Mouse (Mus musculus) lung, embryonic 16.5 days (tissue): ENCODE measurements around the gene Wdr83os. TPM values are rescaled to one million over a fixed set of nuclear protein-coding genes. Genes with fewer than 3 reads are reported as not detected.

ENCODE experiments used
- ATAC-seq: fragments of 200-750 bp; cut with Nextera tagmentation; 2 replicates; pipeline ENCODE4 v1.8.0; 2017; ENCODE audit warnings: low read depth, mild to moderate bottlenecking, moderate library complexity
- H3K27ac ChIP-seq: fragments of 300-500 bp; sonication (generic); 2 replicates; pipeline ENCODE4 v1.5.1; 2014; ENCODE audit warnings: mild to moderate bottlenecking, control low read depth, low read length
- H3K27me3 ChIP-seq: fragments of 300-500 bp; sonication (generic); 2 replicates; pipeline ENCODE4 v1.6.1; 2014; ENCODE audit warnings: low read depth, low read length, mixed read lengths; ENCODE audit not compliant: control insufficient read depth, insufficient read depth
- H3K36me3 ChIP-seq: fragments of 300-500 bp; sonication (generic); 2 replicates; pipeline ENCODE4 v1.6.1; 2014; ENCODE audit warnings: low read length; ENCODE audit not compliant: control insufficient read depth, insufficient read depth
- H3K4me1 ChIP-seq: fragments of 300-500 bp; sonication (generic); replicated peaks from 2 replicates; pipeline ENCODE4 v1.6.1; 2014; ENCODE audit warnings: low read length, mixed read lengths; ENCODE audit not compliant: control insufficient read depth, insufficient read depth
- H3K4me2 ChIP-seq: fragments of 300-500 bp; sonication (generic); 2 replicates; pipeline ENCODE4 v1.6.1; 2014; ENCODE audit warnings: low read depth, low read length, control low read depth
- H3K4me3 ChIP-seq: fragments of 300-500 bp; sonication (generic); 2 replicates; pipeline ENCODE4 v1.5.1; 2014; ENCODE audit warnings: mild to moderate bottlenecking, low read length, control low read depth
- H3K9ac ChIP-seq: fragments of 300-500 bp; sonication (generic); 2 replicates; pipeline ENCODE4 v1.6.1; 2014; ENCODE audit warnings: low read length, control low read depth
- H3K9me3 ChIP-seq: fragments of 300-500 bp; sonication (generic); 2 replicates; pipeline ENCODE4 v1.6.1; 2016; ENCODE audit warnings: low read length; ENCODE audit not compliant: control insufficient read depth
- WGBS: fragments of 180-500 bp; shearing (Covaris S2); extraction: QIAGEN DNeasy Blood & Tissue Kit; methylation state at CpG from one replicate; pipeline ENCODE4 v1.1.7; 2014; 5-methylcytosine and 5-hydroxymethylcytosine counted together
- polyA plus RNA-seq: library from polyadenylated mRNA; unstranded; fragments of >200 nt; fragmentation: Nextera tagmentation; extraction: Ambion mirVana; gene quantifications from 2 replicates; pipeline ENCODE4 v1.2.1, GENCODE M21; 2015

Wdr83os gene
- polyA plus RNA-seq, 1 experiment from 2014 or later = 137 TPM

DNA sequence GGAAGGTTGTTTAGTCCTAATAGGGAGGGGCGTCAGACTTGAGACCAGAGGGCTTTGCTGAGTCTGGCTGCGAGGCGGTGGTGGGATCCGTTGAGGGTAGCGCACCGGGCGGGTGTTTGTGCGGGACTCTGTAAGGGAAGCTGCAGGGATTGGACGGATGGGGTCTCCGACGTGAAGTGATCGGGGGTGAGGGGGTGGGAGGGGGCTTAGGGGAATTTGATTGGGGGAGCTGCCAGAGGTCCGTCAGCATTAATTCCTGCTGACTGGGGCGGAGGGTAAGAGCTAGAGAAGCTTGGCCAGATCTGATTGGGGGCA is 43.2 kb upstream of the Wdr83os start:
- Histone ChIP-seq H3K36me3 (peaks cover 22% of the 10 kb centered on the region), H3K9ac (peak overlapping the region; percentile 94), H3K4me1 (peaks cover 15% of the 10 kb centered on the region), H3K4me2 (peak overlapping the region; percentile 81), H3K9me3 (no peaks in the 10 kb centered on the region), H3K27me3 (no peaks in the 10 kb centered on the region), H3K27ac (peak overlapping the region; percentile 100), H3K4me3 (peak overlapping the region; percentile 83)
- ATAC-seq = peak; percentile 53
- WGBS = 0% methylated on average over 14 of the region's 14 CpGs

DNA sequence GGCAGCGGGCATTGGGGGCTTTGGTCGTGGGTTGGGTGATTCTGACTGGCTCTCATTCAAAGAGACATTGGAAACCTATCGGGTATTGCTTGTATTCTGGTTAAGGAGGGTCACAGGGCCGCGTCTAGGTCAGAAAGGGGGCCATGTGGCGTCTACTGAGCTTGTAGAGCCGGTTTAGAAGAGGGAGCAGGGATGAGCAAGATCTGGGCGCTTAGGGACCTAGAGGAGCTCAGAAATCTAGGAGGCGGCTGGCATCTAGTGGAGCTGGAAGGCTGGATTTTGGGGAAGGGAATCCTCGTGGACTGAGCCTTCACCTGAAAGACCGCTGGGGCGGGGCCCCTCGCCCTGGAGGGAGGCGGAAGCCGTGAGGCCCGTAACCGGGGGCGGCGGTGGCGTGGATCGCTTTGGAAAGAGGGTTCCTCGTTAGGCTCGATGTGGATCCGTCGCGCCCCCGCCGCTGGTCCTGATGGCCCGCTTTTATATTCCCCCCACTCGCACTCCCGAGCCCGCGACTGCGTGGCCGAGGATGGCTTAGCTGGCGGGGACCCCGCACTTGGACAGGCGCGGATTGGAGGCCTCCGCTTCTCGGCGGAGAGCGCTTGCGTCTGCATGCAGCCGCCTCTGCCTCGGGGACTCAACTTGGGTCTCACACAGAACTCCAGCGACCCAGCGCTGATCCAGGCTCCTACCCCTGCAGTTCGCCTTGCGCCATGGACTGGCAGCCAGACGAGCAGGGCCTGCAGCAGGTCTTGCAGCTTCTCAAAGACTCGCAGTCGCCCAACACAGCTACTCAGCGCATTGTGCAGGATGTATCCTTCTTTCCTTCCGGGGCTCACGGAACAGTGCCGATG is 42.6 kb upstream of the Wdr83os start:
- WGBS = under 1% methylated on average over 52 of the region's 57 CpGs
- Histone ChIP-seq H3K4me1 (peaks cover 15% of the 10 kb centered on the region), H3K27ac (peak overlapping the region; percentile 100), H3K36me3 (peaks cover 17% of the 10 kb centered on the region), H3K9ac (peak overlapping the region; percentile 94), H3K9me3 (no peaks in the 10 kb centered on the region), H3K4me2 (peak overlapping the region; percentile 81), H3K27me3 (no peaks in the 10 kb centered on the region), H3K4me3 (peak overlapping the region; percentile 83)
- peak; percentile 3; the same call in 1 of the 2 replicates for ATAC-seq

DNA sequence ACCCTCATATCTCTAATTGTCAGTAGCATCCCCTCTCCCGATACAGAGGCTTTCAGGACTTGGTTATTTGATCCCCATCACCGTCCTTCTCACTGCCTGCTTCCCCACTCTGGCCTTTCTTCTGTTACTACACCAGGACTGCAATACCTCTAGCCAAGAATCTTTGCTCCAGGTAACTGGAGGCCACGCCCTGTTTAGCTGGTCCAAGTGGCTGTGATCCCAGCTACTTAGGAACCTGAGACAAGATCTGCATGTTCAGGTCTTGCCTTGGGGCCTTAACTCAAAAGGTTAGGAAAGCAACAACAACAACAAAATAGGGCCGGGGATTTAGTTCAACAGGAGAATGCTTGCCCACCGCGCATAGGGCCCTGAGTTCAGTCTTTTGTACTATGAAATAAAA is 36.9 kb upstream of the Wdr83os start:
- ATAC-seq = no peak
- H3K4me3 ChIP-seq = no peak overlapping the region
- no peaks in the 10 kb centered on the region for H3K27me3 ChIP-seq
- H3K9ac ChIP-seq = no peak overlapping the region
- peaks cover 3% of the 10 kb centered on the region for H3K4me1 ChIP-seq
- no peaks in the 10 kb centered on the region for H3K9me3 ChIP-seq
- no peak overlapping the region for H3K27ac ChIP-seq
- no peak overlapping the region for H3K4me2 ChIP-seq
- WGBS = 91% methylated on average over 6 of the region's 6 CpGs
- peaks cover 64% of the 10 kb centered on the region for H3K36me3 ChIP-seq

DNA sequence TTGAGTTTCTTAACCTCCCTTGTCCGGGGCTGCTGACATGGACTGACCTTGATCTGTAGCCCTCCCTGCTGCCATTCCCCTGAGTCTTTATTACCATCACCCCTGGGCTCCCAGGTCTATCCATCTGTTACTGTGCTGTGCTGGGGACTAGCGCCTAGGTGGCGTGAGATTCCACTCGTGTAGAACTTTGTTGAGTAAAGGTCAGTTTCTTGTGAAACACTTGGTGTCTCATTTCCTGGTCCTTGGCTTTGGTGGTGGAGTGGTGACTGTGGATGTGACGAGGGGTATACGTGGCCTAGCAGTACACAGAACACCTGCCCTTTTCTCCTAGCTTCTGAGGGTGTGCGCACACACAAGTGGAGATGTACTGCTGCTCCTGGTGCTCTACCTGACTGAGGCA is 23.2 kb upstream of the Wdr83os start:
- Histone ChIP-seq H3K9me3 (no peaks in the 10 kb centered on the region), H3K4me1 (no peaks in the 10 kb centered on the region; the same call in 1 of the 2 replicates), H3K36me3 (peaks cover 37% of the 10 kb centered on the region), H3K4me2 (no peak overlapping the region), H3K27ac (no peak overlapping the region), H3K27me3 (no peaks in the 10 kb centered on the region), H3K4me3 (no peak overlapping the region), H3K9ac (no peak overlapping the region)
- ATAC-seq = no peak
- 76% methylated on average over 7 of the region's 7 CpGs for WGBS

DNA sequence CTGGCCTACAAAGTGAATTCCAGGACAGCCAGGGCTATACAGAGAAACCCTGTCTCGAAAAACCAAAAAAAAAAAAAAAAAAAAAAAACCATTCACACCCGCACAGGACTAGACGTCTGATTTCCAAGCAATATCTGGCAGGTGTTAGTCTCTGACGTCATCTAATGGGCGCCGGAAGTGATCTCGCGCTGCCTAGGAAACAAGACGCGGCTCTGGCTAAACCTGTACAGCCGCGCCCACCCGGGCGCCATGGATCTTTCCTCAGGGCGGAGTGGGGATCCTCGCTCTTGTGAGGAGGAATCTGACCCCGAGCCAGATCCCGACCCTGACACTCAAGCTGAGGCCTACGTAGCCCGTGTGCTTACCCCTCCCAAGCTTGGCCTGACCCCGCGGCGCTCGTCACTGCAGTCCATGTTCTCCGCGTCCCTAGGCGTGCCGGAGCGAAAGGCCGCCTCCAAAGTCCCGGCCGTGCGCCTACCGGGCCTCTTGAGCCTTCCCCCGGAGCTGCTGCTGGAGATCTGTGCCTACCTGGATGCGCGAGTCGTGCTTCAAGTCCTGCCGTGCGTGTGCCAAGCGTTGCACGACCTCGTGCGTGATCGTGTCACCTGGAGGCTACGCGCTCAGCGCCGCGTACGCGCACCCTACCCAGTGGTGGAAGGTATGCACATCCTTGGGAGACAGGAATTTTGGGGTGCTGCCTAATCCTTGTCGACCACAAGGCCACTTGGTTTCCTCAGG is 20.5 kb upstream of the Wdr83os start, which contains the start of gene Fbxw9:
Fbxw9 (plus strand) TSS at position 177 of the 738 bp plus-strand sequence.
- peak; percentile 88 for ATAC-seq
- no peaks in the 10 kb centered on the region for H3K27me3 ChIP-seq
- H3K4me2 ChIP-seq = peak within 1 kb of the TSS; percentile 87
- WGBS = under 1% methylated on average over 52 of the region's 53 CpGs
- H3K9ac ChIP-seq = peak within 1 kb of the TSS; percentile 77
- no peak within 1 kb of the TSS for H3K27ac ChIP-seq
- H3K4me3 ChIP-seq = peak within 1 kb of the TSS; percentile 83
- no peaks in the 10 kb centered on the region; the same call in 1 of the 2 replicates for H3K4me1 ChIP-seq
- H3K9me3 ChIP-seq = no peaks in the 10 kb centered on the region
- H3K36me3 ChIP-seq = peaks cover 14% of the 10 kb centered on the region

DNA sequence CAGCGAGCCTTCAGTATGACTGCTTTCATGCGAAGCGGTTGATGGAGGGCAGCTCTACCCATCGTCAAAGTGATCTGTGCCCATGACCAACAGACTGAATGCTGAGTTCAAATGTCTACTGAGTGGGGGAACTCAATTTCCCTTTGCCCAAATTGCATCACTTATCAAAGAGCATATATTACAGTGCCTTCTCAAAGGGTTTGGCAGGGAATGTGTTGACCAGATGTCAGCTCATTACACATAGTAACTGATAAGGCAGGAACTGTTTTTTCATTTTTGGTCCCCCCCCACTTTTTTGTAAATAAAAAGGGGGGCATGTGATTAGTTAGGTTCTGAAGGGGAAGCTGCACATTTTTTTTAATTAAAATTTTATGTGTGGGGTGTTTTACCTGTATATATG is 17.9 kb upstream of the Wdr83os start:
- Histone ChIP-seq H3K4me1 (no peaks in the 10 kb centered on the region; the same call in 1 of the 2 replicates), H3K27me3 (no peaks in the 10 kb centered on the region), H3K9me3 (no peaks in the 10 kb centered on the region), H3K27ac (no peak overlapping the region), H3K4me2 (no peak overlapping the region), H3K9ac (no peak overlapping the region), H3K4me3 (no peak overlapping the region), H3K36me3 (peaks cover 4% of the 10 kb centered on the region)
- ATAC-seq = no peak
- WGBS = 94% methylated on average over 4 of the region's 4 CpGs

DNA sequence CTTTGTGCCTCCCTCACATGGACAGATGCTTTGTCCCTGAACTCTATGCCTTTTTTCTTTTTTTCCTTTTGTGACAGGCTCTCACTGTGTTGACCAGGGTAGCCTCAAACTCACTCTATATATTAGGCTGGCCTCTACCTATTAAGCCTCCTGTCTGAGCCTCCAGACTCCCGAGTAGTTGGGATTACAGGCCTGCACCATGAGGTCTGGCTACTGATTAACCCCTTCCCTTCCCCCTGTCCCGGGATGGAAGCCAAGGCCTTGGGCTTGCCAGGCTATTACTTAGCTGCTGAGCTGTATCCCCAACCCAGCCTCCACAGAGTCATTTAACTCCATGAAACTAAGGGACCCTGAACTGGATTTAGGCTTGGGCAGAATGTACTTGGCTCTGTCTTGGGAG is 15.3 kb upstream of the Wdr83os start:
- Histone ChIP-seq H3K9me3 (no peaks in the 10 kb centered on the region), H3K27ac (no peak overlapping the region), H3K36me3 (peaks cover 4% of the 10 kb centered on the region), H3K9ac (no peak overlapping the region), H3K4me2 (no peak overlapping the region), H3K4me1 (no peaks in the 10 kb centered on the region; the same call in 1 of the 2 replicates), H3K27me3 (no peaks in the 10 kb centered on the region), H3K4me3 (no peak overlapping the region)
- 29% methylated on average over 2 of the region's 2 CpGs for WGBS
- ATAC-seq = no peak

DNA sequence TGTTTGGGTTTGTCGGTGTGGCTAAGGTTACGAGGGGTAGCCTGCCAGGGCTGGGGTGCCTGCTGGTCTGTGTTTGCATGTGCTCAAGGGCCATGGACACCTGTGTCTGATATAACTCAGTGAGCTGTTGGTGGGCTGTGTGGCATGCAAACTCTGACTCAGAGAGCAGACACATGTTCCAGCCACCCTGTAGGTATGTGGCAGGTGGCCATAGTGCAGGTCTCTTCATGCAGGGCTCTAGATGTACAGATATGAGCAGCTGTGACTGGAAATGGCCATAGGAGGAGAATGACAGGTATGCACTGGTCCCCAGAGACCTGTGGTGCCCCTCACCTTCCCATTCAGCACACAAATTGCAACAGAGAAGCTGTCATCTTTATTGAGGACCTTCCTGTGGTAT is 13.4 kb upstream of the Wdr83os start:
- Histone ChIP-seq H3K4me3 (no peak overlapping the region), H3K27ac (no peak overlapping the region), H3K4me2 (no peak overlapping the region), H3K36me3 (peaks cover 4% of the 10 kb centered on the region), H3K4me1 (peaks cover 8% of the 10 kb centered on the region), H3K9me3 (no peaks in the 10 kb centered on the region), H3K27me3 (no peaks in the 10 kb centered on the region), H3K9ac (no peak overlapping the region)
- WGBS = 92% methylated on average over 2 of the region's 2 CpGs
- no peak for ATAC-seq

DNA sequence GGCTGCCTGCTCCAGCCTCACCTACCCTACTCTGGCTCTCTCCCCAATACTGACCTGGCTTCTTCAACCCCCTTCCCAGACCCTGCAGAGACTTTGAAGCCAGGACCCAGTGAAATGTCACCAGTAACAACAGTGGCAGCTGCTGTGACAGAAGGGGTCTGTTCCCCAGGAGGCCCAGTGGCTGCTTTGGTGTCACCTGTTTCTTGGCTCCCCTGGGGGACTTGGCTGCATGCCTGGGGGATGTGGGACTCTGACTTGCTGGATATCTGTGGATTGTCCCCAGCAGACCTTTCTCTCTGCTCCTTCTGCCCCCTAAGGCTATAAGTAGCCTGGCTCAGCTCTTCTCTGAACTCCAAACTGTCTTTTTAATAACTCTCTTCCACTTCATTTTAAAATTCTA is 12.6 kb upstream of the Wdr83os start, which contains the start of gene Gm5741:
Gm5741 (minus strand) TSS at position 1 of the 400 bp plus-strand sequence.
- H3K4me1 ChIP-seq = peaks cover 12% of the 10 kb centered on the region
- no peak for ATAC-seq
- H3K9ac ChIP-seq = no peak within 1 kb of the TSS
- H3K9me3 ChIP-seq = no peaks in the 10 kb centered on the region
- no peak within 1 kb of the TSS for H3K4me2 ChIP-seq
- H3K27me3 ChIP-seq = no peaks in the 10 kb centered on the region
- H3K27ac ChIP-seq = no peak within 1 kb of the TSS
- peaks cover 4% of the 10 kb centered on the region for H3K36me3 ChIP-seq
- no peak within 1 kb of the TSS for H3K4me3 ChIP-seq
